Mouse (Mus musculus) colon, adult 2 months (tissue): ENCODE results near the gene Mup13. TPM values are rescaled to one million over a fixed set of nuclear protein-coding genes. Genes with fewer than 3 reads are reported as not detected.

Source experiments
- polyA plus RNA-seq: library from polyadenylated mRNA; depleted of rRNA; stranded (reverse); fragments of >200 nt; gene quantifications from 2 replicates; pipeline ENCODE4 v1.2.3, GENCODE M21; 2012; rRNA removed

The Mup13 gene
- not detected in 2 replicates for polyA plus RNA-seq

DNA sequence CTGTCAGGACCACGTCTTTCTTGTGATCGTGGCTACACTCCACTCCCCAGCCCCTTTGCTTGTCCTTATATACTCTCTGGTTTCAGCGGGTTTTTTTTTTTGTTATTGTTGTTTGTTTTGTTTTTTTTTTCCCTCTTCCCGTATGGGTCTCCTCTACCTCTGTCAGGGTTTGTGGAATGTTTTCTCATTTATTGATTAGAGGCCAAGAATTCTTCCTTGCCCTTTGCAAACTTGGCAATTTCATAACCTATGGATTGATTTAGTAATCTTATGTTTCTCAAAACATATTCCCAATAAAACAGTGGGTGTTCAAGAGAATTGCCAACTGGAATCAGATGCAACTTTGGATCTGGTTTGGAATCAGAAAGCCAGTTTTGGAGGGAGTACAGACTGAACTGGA is at the start of gene Mup13:
Gene Mup13 (minus strand): TSS at position 101 of the 400 bp plus-strand sequence.

Other genes starting within 250 kb of the Mup13 start
- gene Mup14, start 75.7 kb upstream of the Mup13 start, polyA plus RNA-seq, result not detected in 2 replicates
- gene Mup15, start 211.5 kb upstream of the Mup13 start, polyA plus RNA-seq, result not detected in 2 replicates